Mouse (Mus musculus) left cerebral cortex, postnatal 25 days (tissue): Measurements from ENCODE around the gene Zfp512b. TPM values are rescaled to one million over a fixed set of nuclear protein-coding genes. Genes with fewer than 3 reads are reported as not detected.

Source experiments
- DNase-seq, 2 experiments: peaks; one replicate each; pipeline ENCODE4 v3.0.0; 2022; ENCODE audit warnings: low spot score in 2 of 2, mixed read lengths in 1 of 2
- intact Hi-C: fragments of 180-260 bp; cut with DNase I; formaldehyde crosslinking; loops from one replicate; pipeline ENCODE4 v1.15.1; 2025
- total RNA-seq, 2 experiments: library from RNA; stranded (reverse); gene quantifications; 2 replicates each; pipeline ENCODE4 v1.2.3; 2021

The Zfp512b gene
- total RNA-seq, 2 experiments from 2014 or later, result 76.5 to 89.2 TPM

- intact Hi-C loops, result no loop called here
- peak in 1 of 2 experiments; percentile 47 for DNase-seq
These were observed 14.5 kb downstream of the Zfp512b start for GRCm38 (mm10) chr2:181577981-181578581.

GRCm38 (mm10) chr2:181577126-181577525 is 15.5 kb downstream of the Zfp512b start:
- DNase-seq, result no peak
- intact Hi-C loops, result no loop called here

GRCm38 (mm10) chr2:181576613-181577012 is 16.0 kb downstream of the Zfp512b start:
- DNase-seq, result no peak
- intact Hi-C loops, result no loop called here

GRCm38 (mm10) chr2:181574921-181575545 is 17.6 kb downstream of the Zfp512b start:
- DNase-seq, result no peak

GRCm38 (mm10) chr2:181573961-181574360 is 18.6 kb downstream of the Zfp512b start:
- intact Hi-C loops, result no loop called here
- DNase-seq, result no peak

More at GRCm38 (mm10) chr2:181574921-181575545, 17.6 kb downstream of the Zfp512b start:
- intact Hi-C loops, result no loop called here

GRCm38 (mm10) chr2:181572921-181573920 is 19.4 kb downstream of the Zfp512b start:
- DNase-seq, result no peak
- intact Hi-C loops, result no loop called here

- intact Hi-C loops, result no loop called here
- no peak for DNase-seq
These were observed 20.5 kb downstream of the Zfp512b start for GRCm38 (mm10) chr2:181571941-181572670.

- DNase-seq, result peak in 1 of 2 experiments; percentile 49
- intact Hi-C loops, result no loop called here
These were observed 21.5 kb downstream of the Zfp512b start for GRCm38 (mm10) chr2:181570921-181571595.

GRCm38 (mm10) chr2:181570375-181570774 is 22.2 kb downstream of the Zfp512b start:
- no peak for DNase-seq
- intact Hi-C loops, result no loop called here

- intact Hi-C loops, result no loop called here
- no peak for DNase-seq
These were observed 22.7 kb downstream of the Zfp512b start for GRCm38 (mm10) chr2:181569856-181570255.

- no peak for DNase-seq
- intact Hi-C loops, result no loop called here
These were observed 24.2 kb downstream of the Zfp512b start for GRCm38 (mm10) chr2:181568272-181569008.

GRCm38 (mm10) chr2:181567338-181567737 is 25.3 kb downstream of the Zfp512b start:
- intact Hi-C loops, result no loop called here

GRCm38 (mm10) chr2:181553772-181554171 is 38.8 kb downstream of the Zfp512b start:
- intact Hi-C loops, result no loop called here
- DNase-seq, result no peak

More at GRCm38 (mm10) chr2:181567338-181567737, 25.3 kb downstream of the Zfp512b start:
- DNase-seq, result no peak

GRCm38 (mm10) chr2:181550233-181550632 is 42.4 kb downstream of the Zfp512b start:
- no peak for DNase-seq
- intact Hi-C loops, result no loop called here

- intact Hi-C loops, result no loop called here
- DNase-seq, result no peak
These were observed 43.9 kb downstream of the Zfp512b start for GRCm38 (mm10) chr2:181548682-181549081.

GRCm38 (mm10) chr2:181548227-181548626 is 44.4 kb downstream of the Zfp512b start:
- intact Hi-C loops, result no loop called here
- DNase-seq, result no peak

- intact Hi-C loops, result no loop called here
These were observed 46.5 kb downstream of the Zfp512b start for GRCm38 (mm10) chr2:181546142-181546541.

GRCm38 (mm10) chr2:181541761-181542380 is 50.7 kb downstream of the Zfp512b start:
- no peak for DNase-seq
- intact Hi-C loops, result no loop called here

More at GRCm38 (mm10) chr2:181546142-181546541, 46.5 kb downstream of the Zfp512b start:
- DNase-seq, result no peak
